Mouse (Mus musculus): ENCODE data around the gene Smarcad1.
"Not testable (repeated sequence)": the region's sequence is repeated elsewhere in the genome, so short reads cannot be mapped to it uniquely, and the experiment has no call there.

Gene Smarcad1

GRCm38 (mm10) chr6:65042491-65043171 lies at the start of gene Smarcad1:
Gene Smarcad1, plus strand, starts transcription at chr6:65042583.
- DNase-seq, result peak; percentile 95

DNA sequence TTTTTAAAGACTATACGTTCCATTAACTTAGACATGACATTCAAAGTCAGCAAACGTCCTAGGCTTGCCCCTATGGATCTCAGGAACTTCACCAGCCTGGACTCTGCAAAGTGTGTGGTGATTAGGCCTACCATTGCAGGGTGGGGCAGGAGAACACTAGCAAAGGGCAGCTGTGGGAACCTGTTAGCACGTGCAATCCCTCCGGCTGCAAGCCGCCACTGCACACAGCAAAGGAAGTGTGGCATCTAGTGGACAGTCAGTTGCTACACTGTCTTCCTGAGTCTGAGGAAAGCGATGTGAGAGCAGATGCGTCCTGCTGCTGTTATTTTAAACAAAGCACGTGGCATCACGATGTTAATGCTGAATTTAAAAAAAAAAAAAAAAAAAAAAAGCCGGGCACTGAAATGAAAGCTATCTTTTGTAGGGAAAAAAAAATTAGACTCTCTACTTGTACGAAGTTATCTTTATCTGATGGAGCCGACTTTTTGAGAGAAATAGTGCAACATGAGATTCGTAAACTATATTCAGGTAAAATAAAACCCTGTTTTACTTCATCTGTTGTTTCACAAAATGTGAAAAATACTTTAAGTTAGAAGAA lies 45.5 kb upstream of the Smarcad1 start:
- no peak for DNase-seq

GRCm38 (mm10) chr6:64997805-64998204 lies 44.6 kb upstream of the Smarcad1 start:
- DNase-seq, result no peak

DNA sequence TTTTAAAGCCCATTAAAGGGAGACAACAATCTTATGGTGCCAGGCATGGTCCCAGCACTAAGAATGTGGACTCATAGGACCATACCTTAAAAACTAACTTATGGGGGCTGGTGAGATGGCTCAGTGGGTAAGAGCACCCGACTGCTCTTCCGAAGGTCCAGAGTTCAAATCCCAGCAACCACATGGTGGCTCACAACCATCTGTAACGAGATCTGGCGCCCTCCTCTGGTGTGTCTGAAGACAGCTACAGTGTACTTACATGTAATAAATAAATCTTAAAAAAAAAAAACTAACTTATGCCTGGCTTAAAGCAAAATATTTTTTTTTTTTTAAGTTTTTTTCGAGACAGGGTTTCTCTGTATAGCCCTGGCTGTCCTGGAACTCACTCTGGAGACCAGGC lies 41.6 kb upstream of the Smarcad1 start:
- not testable (repeated sequence) for DNase-seq

- DNase-seq, result no peak
Measured at GRCm38 (mm10) chr6:65002196-65002595, 40.2 kb upstream of the Smarcad1 start.

GRCm38 (mm10) chr6:65008836-65009235 lies 33.5 kb upstream of the Smarcad1 start:
- DNase-seq, result no peak

DNA sequence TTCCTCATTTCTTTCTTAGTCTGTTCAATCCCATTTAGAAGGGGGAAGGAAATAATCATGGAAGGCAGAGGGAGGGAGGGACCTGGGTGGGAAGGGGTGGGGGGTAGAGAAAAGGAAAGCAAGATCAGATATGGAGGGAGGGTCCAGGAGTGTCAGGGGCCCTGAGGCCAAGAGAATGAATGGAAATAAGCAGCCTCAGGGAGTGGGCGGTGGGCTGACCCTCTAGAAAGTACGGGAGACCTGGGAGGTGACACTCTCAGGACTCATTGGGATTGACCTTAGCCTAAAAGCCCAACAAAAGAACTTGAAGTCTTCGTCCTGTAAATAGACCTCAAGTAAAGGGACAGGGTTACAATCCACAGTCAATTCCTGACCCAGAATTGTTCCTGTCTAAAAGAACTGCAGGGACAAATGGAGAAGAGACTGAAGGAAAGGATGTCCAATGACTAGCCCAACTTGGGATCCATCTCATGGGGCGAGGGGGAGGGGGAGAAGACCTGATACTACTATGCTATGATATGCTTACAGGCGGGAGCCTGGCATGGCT lies 30.9 kb upstream of the Smarcad1 start:
- DNase-seq, result no peak

GRCm38 (mm10) chr6:65012142-65012541 lies 30.2 kb upstream of the Smarcad1 start:
- DNase-seq, result no peak

DNA sequence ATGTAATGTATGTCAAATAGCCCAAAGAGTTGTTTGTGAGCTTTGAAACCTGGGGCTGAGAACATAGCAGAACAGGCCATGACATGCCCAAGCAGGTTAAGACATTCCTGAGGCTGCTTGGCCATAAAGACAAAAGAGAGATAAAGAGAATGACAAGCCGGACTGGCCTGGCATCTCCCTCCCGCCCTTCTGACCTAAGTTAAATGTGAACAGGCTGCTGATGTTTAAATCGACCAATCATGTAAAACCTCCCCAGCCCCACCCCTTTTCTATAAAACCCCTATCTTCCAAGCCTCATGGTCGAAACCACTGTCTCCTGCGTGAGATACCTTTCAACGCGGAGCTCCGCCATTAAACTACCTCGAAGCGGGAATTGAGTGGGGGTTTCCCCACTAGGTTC lies 24.8 kb upstream of the Smarcad1 start:
- no peak for DNase-seq

DNA sequence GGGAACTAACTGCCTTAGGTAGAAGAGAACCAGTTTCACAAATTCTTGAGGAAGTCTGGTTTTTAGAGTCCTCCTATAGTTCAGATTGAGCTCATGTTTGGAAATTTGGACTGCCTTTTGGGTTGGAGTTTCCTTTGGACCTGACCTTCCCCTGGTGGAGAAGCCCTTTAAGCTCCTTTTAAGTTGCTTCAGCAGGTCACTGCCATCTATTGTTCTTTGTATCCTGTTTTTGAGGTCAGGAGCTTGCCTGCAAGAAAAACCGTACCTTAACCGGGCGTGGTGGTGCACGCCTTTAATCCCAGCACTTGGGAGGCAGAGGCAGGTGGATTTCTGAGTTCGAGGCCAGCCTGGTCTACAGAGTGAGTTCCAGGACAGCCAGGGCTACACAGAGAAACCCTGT lies 23.4 kb upstream of the Smarcad1 start:
- DNase-seq, result not testable (repeated sequence)

DNA sequence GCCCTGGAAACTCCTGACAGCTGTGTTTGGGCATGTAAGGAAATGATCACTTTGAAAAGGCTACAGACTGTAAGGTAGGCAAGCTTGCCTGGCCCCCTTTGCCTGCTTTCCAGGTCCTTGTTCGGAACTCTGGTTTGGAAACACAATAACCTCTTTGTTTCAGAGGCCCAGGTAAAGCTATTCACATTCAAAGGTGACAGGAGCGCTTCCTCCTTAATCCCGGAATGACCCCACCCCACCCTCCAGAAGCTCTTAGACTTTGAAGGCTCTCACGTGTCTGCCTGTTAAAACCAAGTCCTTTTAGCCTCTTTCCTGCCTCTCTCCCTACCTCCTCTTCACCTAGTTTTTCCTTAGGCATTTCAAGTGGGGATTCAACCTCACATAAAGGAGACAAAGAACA lies 20.5 kb upstream of the Smarcad1 start:
- DNase-seq, result no peak

- no peak for DNase-seq
Measured at GRCm38 (mm10) chr6:65023053-65023452, 19.3 kb upstream of the Smarcad1 start.

DNA sequence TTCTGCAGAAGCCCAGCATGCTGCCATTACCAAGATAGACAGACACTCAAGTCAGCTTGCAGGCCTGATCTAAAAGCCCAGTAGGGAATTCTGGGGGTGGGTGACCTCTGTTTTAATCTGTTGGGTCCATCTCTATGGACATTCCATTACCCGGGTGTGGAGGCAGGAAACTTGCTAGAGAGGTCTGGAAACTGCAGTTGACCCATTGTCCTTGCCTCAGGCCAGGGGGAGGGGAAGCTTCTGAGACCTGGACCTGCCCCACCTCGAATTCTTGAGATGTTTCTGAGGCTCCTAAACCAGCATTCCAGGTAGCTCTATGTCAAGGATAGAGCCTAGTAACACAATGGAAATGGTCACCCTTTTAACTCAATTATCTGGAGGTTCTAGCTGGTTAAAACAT lies 17.7 kb upstream of the Smarcad1 start:
- DNase-seq, result no peak

DNA sequence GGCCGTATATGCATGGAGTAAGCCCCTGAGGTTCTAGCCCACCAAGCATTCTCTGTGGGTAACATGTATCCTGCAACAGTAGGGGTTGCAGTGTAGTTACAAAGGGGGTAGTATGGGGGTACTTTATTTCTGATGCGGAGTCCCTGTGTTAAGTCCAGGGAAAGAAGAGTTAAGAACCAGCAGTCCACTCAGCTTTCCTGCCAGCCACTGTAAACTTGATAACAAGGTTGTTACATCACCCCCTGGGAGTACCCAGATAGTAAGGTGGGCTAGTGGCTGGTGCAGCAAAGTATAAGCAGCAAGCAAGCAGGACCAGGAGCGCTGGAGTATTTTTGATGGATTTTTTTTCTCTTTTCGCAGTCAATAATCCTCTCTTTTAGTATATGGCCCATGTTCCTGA lies 17.3 kb upstream of the Smarcad1 start:
- no peak for DNase-seq

DNA sequence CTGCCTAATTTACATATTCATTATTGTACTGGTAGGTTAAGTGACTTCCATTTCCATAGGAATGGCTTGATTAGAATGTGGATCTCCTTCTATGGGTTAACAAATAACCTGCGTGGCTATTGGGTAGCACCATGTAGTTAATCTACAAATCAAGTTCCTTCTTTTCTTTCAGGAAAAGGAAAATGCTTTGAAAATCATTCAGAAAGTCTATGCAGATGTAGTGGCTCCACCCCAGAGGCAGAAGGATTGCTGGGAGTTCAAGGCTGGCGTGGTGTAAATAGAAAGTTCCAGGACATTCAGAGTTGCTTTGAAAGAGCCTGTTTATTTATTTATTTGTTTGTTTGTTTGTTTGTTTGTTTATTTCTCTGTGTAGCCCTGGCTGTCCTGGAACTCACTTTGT lies 7.7 kb upstream of the Smarcad1 start:
- DNase-seq, result no peak

DNA sequence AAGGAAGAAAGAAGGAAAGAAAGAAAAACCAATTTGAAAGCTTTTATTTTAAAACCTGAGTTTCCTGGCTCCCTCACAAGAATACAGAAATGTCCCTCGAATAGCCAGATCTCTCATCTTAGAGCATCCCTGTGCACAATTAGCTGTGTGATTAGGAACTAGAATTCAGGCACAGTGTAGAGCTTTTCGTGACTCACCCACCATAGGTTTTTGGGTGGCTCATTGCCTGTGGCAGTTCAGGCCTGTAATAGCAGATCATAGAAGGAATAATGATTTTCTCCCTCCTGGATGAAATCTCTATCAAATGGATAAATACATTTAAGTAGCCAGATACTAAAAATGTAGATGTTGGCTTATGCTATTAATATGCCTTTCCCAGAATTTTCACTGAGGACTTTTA lies 6.9 kb upstream of the Smarcad1 start:
- DNase-seq, result no peak

DNA sequence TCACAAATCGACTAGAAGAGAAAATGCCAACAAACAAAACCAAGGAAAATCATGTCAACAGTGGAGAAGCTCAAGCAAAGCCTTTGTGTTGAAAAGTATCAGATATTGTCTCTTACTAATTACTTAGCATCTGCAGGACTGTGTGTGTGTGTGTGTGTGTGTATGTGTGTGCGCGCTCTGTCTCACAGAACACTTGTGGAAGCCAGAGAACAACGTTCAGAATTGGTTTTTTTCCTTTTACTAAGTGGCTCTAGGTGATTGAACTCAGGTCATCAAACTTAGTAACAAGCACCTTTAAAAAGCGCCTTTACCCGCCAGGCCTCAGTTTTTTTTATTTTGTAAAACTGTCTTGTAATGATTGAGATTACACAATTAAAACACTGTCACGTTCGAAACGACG lies 451 bp upstream of the Smarcad1 start:
- no peak for DNase-seq

GRCm38 (mm10) chr6:65043241-65043640 lies 858 bp downstream of the Smarcad1 start:
- no peak for DNase-seq

DNA sequence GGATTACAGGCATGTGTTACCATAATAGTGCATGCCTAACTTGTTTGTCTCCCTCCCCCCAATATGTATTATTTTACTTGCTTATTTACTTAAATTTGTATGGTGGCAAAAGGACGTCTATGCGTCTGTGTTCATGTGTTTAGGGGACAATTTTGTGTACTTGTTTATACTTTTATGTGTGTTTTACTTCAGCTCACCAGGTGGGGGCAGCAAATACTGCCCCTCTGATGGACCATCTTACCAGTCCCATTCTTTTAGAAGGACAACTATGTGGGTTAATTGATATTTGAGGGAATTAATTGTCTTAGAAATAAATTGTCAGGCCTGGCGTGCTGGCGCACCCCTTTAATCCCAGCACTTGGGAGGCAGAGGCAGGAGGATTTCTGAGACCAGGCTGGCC lies 6.7 kb downstream of the Smarcad1 start:
- DNase-seq, result peak; percentile 6

- DNase-seq, result no peak
Measured at GRCm38 (mm10) chr6:65056620-65057019, 14.2 kb downstream of the Smarcad1 start.

GRCm38 (mm10) chr6:65057137-65057536 lies 14.8 kb downstream of the Smarcad1 start:
- peak; percentile 4 for DNase-seq

GRCm38 (mm10) chr6:65061049-65061448 lies 18.7 kb downstream of the Smarcad1 start:
- DNase-seq, result no peak

DNA sequence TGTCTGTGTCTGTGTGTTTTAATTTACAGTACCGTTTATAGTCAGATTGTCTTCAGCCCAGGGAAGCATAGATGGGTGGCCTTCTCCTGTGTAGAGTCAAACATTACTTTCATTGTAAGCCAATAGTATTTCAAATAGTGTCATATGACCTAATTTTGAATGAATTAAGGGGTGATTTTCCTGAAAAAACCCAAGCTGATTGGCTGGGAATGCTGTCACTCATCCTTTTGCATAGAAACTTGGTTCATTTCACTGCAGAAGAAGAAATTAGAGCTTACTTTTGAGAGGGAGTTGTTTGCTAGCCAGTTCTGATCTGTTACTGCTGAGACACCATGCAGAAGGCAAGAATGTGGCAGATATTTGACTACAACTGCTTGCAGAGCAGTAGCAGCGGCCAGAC lies 32.8 kb downstream of the Smarcad1 start:
- DNase-seq, result no peak

DNA sequence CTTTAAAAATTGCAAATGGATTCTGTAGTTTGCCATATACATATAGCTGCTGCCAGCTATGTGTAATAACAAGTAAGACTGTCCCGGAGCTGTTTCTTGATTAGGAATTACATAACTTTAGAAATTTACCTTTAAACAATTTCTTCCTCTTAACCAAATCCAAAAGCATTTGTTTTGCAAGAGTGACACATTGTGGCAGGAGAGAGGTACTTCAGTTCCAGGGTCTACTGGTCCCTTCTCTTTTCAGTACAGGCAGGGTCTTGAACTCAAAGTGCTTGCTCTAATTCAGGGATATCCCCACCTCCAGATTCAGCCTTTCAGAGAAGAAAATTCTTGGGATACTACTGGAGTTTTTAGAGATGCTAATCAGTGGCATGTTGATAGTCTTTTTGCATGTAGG lies 36.8 kb downstream of the Smarcad1 start:
- no peak for DNase-seq

DNA sequence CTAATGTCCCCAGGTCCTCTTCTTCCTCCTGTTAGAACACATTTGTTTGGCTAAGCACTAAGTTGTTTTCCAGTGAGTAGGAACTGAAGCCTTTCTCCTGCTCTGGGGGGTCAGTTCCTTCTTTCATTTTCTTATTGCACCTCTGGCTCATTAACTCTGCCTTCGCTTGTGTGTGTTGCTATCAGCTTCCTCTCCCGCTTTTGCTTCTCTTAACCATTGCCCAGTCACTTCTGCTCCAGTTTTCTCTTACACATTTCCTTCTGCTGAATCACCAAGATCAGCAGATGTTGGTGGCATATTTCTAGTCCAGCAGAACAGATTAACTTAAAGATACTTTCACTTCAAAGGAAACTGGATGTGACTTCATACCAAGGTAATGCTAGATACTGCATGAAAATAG lies 72.5 kb downstream of the Smarcad1 start:
- DNase-seq, result peak; percentile 21

Measured in lung, postnatal 36 days (tissue).